Mouse (Mus musculus) kidney, embryonic 16.5 days (tissue): ENCODE results near the gene Pnmal2. TPM values are rescaled to one million over a fixed set of nuclear protein-coding genes. Genes with fewer than 3 reads are reported as not detected.

ENCODE experiments used
- ATAC-seq: fragments of 200-750 bp; cut with Nextera tagmentation; 2 replicates; pipeline ENCODE4 v1.8.0; 2017; ENCODE audit warnings: moderate TSS enrichment; ENCODE audit not compliant: low FRiP score, low TSS enrichment
- H3K27ac ChIP-seq: fragments of 300-500 bp; sonication (generic); 2 replicates; pipeline ENCODE4 v1.5.1; 2014; ENCODE audit warnings: low read length
- H3K27me3 ChIP-seq: fragments of 300-500 bp; sonication (generic); 2 replicates; pipeline ENCODE4 v1.6.1; 2014; ENCODE audit warnings: low read length, control low read depth, mixed read lengths; ENCODE audit not compliant: insufficient read depth
- H3K36me3 ChIP-seq: fragments of 300-500 bp; sonication (generic); 2 replicates; pipeline ENCODE4 v1.6.1; 2014; ENCODE audit warnings: low read length, control low read depth, mixed read lengths; ENCODE audit not compliant: insufficient read depth
- H3K4me1 ChIP-seq: fragments of 300-500 bp; sonication (generic); 2 replicates; pipeline ENCODE4 v1.6.1; 2014; ENCODE audit warnings: low read length, control low read depth, mixed read lengths; ENCODE audit not compliant: insufficient read depth
- H3K4me2 ChIP-seq: fragments of 300-500 bp; sonication (generic); replicated peaks from 2 replicates; pipeline ENCODE4 v1.6.1; 2014; ENCODE audit warnings: low read depth, low read length
- H3K4me3 ChIP-seq: fragments of 300-500 bp; sonication (generic); 2 replicates; pipeline ENCODE4 v1.5.1; 2014; ENCODE audit warnings: mild to moderate bottlenecking, low read length
- H3K9ac ChIP-seq: fragments of 300-500 bp; sonication (generic); replicated peaks from 2 replicates; pipeline ENCODE4 v1.6.1; 2014; ENCODE audit warnings: low read length
- H3K9me3 ChIP-seq: fragments of 300-500 bp; sonication (generic); 2 replicates; pipeline ENCODE4 v1.6.1; 2016; ENCODE audit warnings: low read length, control low read depth
- WGBS: fragments of 180-500 bp; shearing (Covaris S2); extraction: QIAGEN DNeasy Blood & Tissue Kit; methylation state at CpG from one replicate; pipeline ENCODE4 v1.1.7; 2014; 5-methylcytosine and 5-hydroxymethylcytosine counted together
- polyA plus RNA-seq: library from polyadenylated mRNA; unstranded; fragments of >200 nt; fragmentation: Nextera tagmentation; extraction: Ambion mirVana; gene quantifications from 2 replicates; pipeline ENCODE4 v1.2.1, GENCODE M21; 2015

Gene Pnmal2
- 7.4 and 7.5 TPM in 2 replicates for polyA plus RNA-seq

GRCm38 (mm10) chr7:16944061-16944807, at the start of gene Pnmal2:
Gene Pnmal2 (plus strand): TSS chr7:16944682.
- Histone ChIP-seq H3K4me3 (peak within 1 kb of the TSS; percentile 71), H3K4me1 (peaks cover 47% of the 10 kb centered on the region), H3K27ac (no peak within 1 kb of the TSS), H3K27me3 (peaks cover 44% of the 10 kb centered on the region), H3K36me3 (no peaks in the 10 kb centered on the region), H3K4me2 (peak within 1 kb of the TSS; percentile 88), H3K9me3 (no peaks in the 10 kb centered on the region), H3K9ac (peak within 1 kb of the TSS; percentile 81)
- 13% methylated on average over 36 of the region's 36 CpGs for WGBS
- peak; percentile 84 for ATAC-seq

- peak overlapping the region; percentile 58 for H3K9ac ChIP-seq
- no peak overlapping the region for H3K27ac ChIP-seq
- no peaks in the 10 kb centered on the region for H3K36me3 ChIP-seq
- under 1% methylated on average over 24 of the region's 24 CpGs for WGBS
- H3K4me2 ChIP-seq, result peak overlapping the region; percentile 59
- peaks cover 17% of the 10 kb centered on the region for H3K27me3 ChIP-seq
- no peaks in the 10 kb centered on the region for H3K9me3 ChIP-seq
- peak; percentile 9; the same call in 1 of the 2 replicates for ATAC-seq
- peaks cover 38% of the 10 kb centered on the region for H3K4me1 ChIP-seq
- peak overlapping the region; percentile 24 for H3K4me3 ChIP-seq
Observed at GRCm38 (mm10) chr7:16895000-16895399, 49.5 kb upstream of the Pnmal2 start.

GRCm38 (mm10) chr7:16895511-16895910, 49.0 kb upstream of the Pnmal2 start:
- Histone ChIP-seq H3K4me1 (peaks cover 36% of the 10 kb centered on the region), H3K4me2 (peak overlapping the region; percentile 59), H3K9me3 (no peaks in the 10 kb centered on the region), H3K27ac (no peak overlapping the region), H3K9ac (peak overlapping the region; percentile 58), H3K36me3 (no peaks in the 10 kb centered on the region), H3K27me3 (peaks cover 17% of the 10 kb centered on the region), H3K4me3 (peak overlapping the region; percentile 24)
- no peak for ATAC-seq
- 24% methylated on average over 10 of the region's 10 CpGs for WGBS

GRCm38 (mm10) chr7:16900526-16900925, 44.0 kb upstream of the Pnmal2 start:
- no peak overlapping the region for H3K27ac ChIP-seq
- H3K4me3 ChIP-seq, result no peak overlapping the region
- ATAC-seq, result no peak
- H3K4me2 ChIP-seq, result no peak overlapping the region
- no peaks in the 10 kb centered on the region for H3K27me3 ChIP-seq
- H3K9ac ChIP-seq, result no peak overlapping the region
- no peaks in the 10 kb centered on the region for H3K9me3 ChIP-seq
- WGBS, result 30% methylated on average over 5 of the region's 5 CpGs
- H3K4me1 ChIP-seq, result peaks cover 24% of the 10 kb centered on the region
- no peaks in the 10 kb centered on the region for H3K36me3 ChIP-seq

GRCm38 (mm10) chr7:16903439-16903955, 41.0 kb upstream of the Pnmal2 start:
- H3K4me1 ChIP-seq, result peaks cover 45% of the 10 kb centered on the region
- no peak for ATAC-seq

GRCm38 (mm10) chr7:16904120-16904675, 40.3 kb upstream of the Pnmal2 start:
- ATAC-seq, result no peak
- Histone ChIP-seq H3K4me2 (no peak overlapping the region), H3K9ac (no peak overlapping the region), H3K27ac (no peak overlapping the region), H3K36me3 (no peaks in the 10 kb centered on the region), H3K27me3 (no peaks in the 10 kb centered on the region), H3K4me3 (no peak overlapping the region), H3K4me1 (peaks cover 49% of the 10 kb centered on the region), H3K9me3 (no peaks in the 10 kb centered on the region)
- WGBS, result 26% methylated on average over 8 of the region's 10 CpGs

More at GRCm38 (mm10) chr7:16903439-16903955, 41.0 kb upstream of the Pnmal2 start:
- H3K9me3 ChIP-seq, result no peaks in the 10 kb centered on the region
- H3K27me3 ChIP-seq, result no peaks in the 10 kb centered on the region
- 83% methylated on average over 2 of the region's 2 CpGs for WGBS
- no peak overlapping the region for H3K4me3 ChIP-seq
- H3K9ac ChIP-seq, result no peak overlapping the region
- no peak overlapping the region for H3K27ac ChIP-seq
- no peak overlapping the region for H3K4me2 ChIP-seq
- H3K36me3 ChIP-seq, result no peaks in the 10 kb centered on the region

GRCm38 (mm10) chr7:16905491-16906021, 38.9 kb upstream of the Pnmal2 start:
- no peaks in the 10 kb centered on the region for H3K36me3 ChIP-seq
- peak; percentile 74 for ATAC-seq
- peak overlapping the region; percentile 71 for H3K27ac ChIP-seq
- no peak overlapping the region for H3K4me2 ChIP-seq
- H3K4me1 ChIP-seq, result peaks cover 59% of the 10 kb centered on the region
- WGBS, result 20% methylated on average over 9 of the region's 9 CpGs
- H3K27me3 ChIP-seq, result no peaks in the 10 kb centered on the region
- no peaks in the 10 kb centered on the region for H3K9me3 ChIP-seq
- H3K9ac ChIP-seq, result no peak overlapping the region
- H3K4me3 ChIP-seq, result no peak overlapping the region

GRCm38 (mm10) chr7:16906281-16906680, 38.2 kb upstream of the Pnmal2 start, which contains the start of gene Ptgir:
Gene Ptgir (plus strand): TSS chr7:16906490.
- Histone ChIP-seq H3K4me1 (peaks cover 58% of the 10 kb centered on the region), H3K9ac (0 out of 2 replicates have a peak within 1 kb of the TSS, but pooled peaks have one; percentile 13), H3K27me3 (no peaks in the 10 kb centered on the region), H3K4me3 (no peak within 1 kb of the TSS), H3K27ac (peak within 1 kb of the TSS; percentile 71), H3K9me3 (no peaks in the 10 kb centered on the region), H3K4me2 (no peak within 1 kb of the TSS; the same call in 1 of the 2 replicates), H3K36me3 (no peaks in the 10 kb centered on the region)
- 9% methylated on average over 5 of the region's 6 CpGs for WGBS
- 0 out of 2 replicates have a peak, but pooled peaks have one; percentile 28 for ATAC-seq

GRCm38 (mm10) chr7:16906889-16907559, 37.5 kb upstream of the Pnmal2 start:
- Histone ChIP-seq H3K4me1 (peaks cover 51% of the 10 kb centered on the region), H3K4me3 (no peak overlapping the region), H3K9ac (0 out of 2 replicates have a peak overlapping the region, but pooled peaks have one; percentile 13), H3K36me3 (no peaks in the 10 kb centered on the region), H3K9me3 (no peaks in the 10 kb centered on the region), H3K27me3 (no peaks in the 10 kb centered on the region), H3K27ac (no peak overlapping the region), H3K4me2 (no peak overlapping the region; the same call in 1 of the 2 replicates)
- no peak for ATAC-seq
- 92% methylated on average over 41 of the region's 41 CpGs for whole genome bisulfite sequencing
